9 mouse cellular contexts compared by ENCODE assay signal in genomic region chr9:115088295-115088993, GRCm38 (mm10).
DNase-seq lines count a peak whose midpoint lies in the region; ATAC-seq and TF ChIP-seq lines count a peak whose summit lies in the region.
"Had no signal": no experiment of that assay in that cellular context is flagged by ENCODE, and none has a peak within 500 bp of the region (broad histone marks: within the 10 kb centered on the region; RNA-seq: fewer than 3 reads in every experiment).

No protein-coding gene starts in this region.

- peak; percentile 72 for TF ChIP-seq CTCF in olfactory bulb, adult 2 months (IDR thresholded peaks at IDR 0.05; ENCODE audit: insufficient read depth, low read depth, low read length)

- peak; percentile 86 for DNase-seq in NIH3T3 (ENCODE audit: low read depth)
- DNase-seq in cerebellum, adult 8-10 months, result peak; percentile 51
- DNase-seq in heart, postnatal 36 days, result peak; percentile 60 to 62
- DNase-seq in layer of hippocampus, adult 11-12 months (ENCODE audit: low spot score), result peak; percentile 72
- DNase-seq in lung, adult 18-20 months, result peak; percentile 63 to 71
- DNase-seq in thymus, postnatal 14 days, result peak; percentile 38

- peaks cover 2% of the 10 kb centered on the region; the same call in 1 of the 2 replicates for H3K4me1 ChIP-seq in olfactory bulb, adult 2 months (ENCODE audit: control insufficient read depth, insufficient read depth, low read length)
- H3K4me1 ChIP-seq: megakaryocyte, embryonic 14.5 days had no signal

- ATAC-seq in frontal cortex, adult (ENCODE audit: low TSS enrichment), result peak; percentile 99

- WGBS in olfactory bulb, adult 2 months, result 58% methylated on average over 17 of the region's 17 CpGs

- no peak overlapping the region for H3K27ac ChIP-seq in olfactory bulb, adult 2 months (ENCODE audit: insufficient read depth, low read depth, low read length)

- TF ChIP-seq POLR2A in olfactory bulb, adult 2 months (IDR thresholded peaks at IDR 0.05; ENCODE audit: insufficient read depth, low read depth, low read length), result no peak

- H3K4me3 ChIP-seq in olfactory bulb, adult 2 months (ENCODE audit: insufficient read depth, low read depth, low read length), result no peak overlapping the region
- H3K4me3 ChIP-seq: megakaryocyte, embryonic 14.5 days had no signal

- intact Hi-C loops in heart, postnatal 36 days (cut with DNase I), result loop anchor here (5.0 kb wide), 1 partner anchor 174 kb away; no protein-coding TSS in a partner anchor
